Mouse (Mus musculus) hindbrain, embryonic 15.5 days (tissue): ENCODE measurements around the gene Alpk3. TPM values are rescaled to one million over a fixed set of nuclear protein-coding genes. Genes with fewer than 3 reads are reported as not detected.
A peak's percentile ranks its signal among the peaks of the same experiment; 100 is the strongest.

Experiments
- ATAC-seq: fragments of 200-750 bp; cut with Nextera tagmentation; 2 replicates; pipeline ENCODE4 v1.8.0; 2017; ENCODE audit warnings: low read depth, moderate number of reproducible peaks, moderate TSS enrichment; ENCODE audit not compliant: low FRiP score
- H3K27ac ChIP-seq: fragments of 300-500 bp; sonication (generic); replicated peaks from 2 replicates; pipeline ENCODE4 v1.5.1; 2015; ENCODE audit warnings: mild to moderate bottlenecking, inconsistent platforms
- H3K27me3 ChIP-seq: fragments of 300-500 bp; sonication (generic); 2 replicates; pipeline ENCODE4 v1.6.1; 2015; ENCODE audit warnings: control low read depth, inconsistent platforms
- H3K36me3 ChIP-seq: fragments of 300-500 bp; sonication (generic); 2 replicates; pipeline ENCODE4 v1.6.1; 2015; ENCODE audit warnings: control low read depth, inconsistent platforms
- H3K4me1 ChIP-seq: fragments of 300-500 bp; sonication (generic); replicated peaks from 2 replicates; pipeline ENCODE4 v1.6.1; 2015; ENCODE audit warnings: control low read depth, inconsistent platforms
- H3K4me2 ChIP-seq: fragments of 300-500 bp; sonication (generic); 2 replicates; pipeline ENCODE4 v1.6.1; 2015; ENCODE audit warnings: moderate library complexity, mild to moderate bottlenecking, inconsistent platforms
- H3K4me3 ChIP-seq: fragments of 300-500 bp; sonication (generic); 2 replicates; pipeline ENCODE4 v1.5.1; 2015; ENCODE audit warnings: mild to moderate bottlenecking, inconsistent platforms
- H3K9ac ChIP-seq: fragments of 300-500 bp; sonication (generic); 2 replicates; pipeline ENCODE4 v1.6.1; 2015; ENCODE audit warnings: inconsistent platforms
- H3K9me3 ChIP-seq: fragments of 300-500 bp; sonication (generic); 2 replicates; pipeline ENCODE4 v1.6.1; 2016; ENCODE audit warnings: control low read depth, inconsistent platforms
- WGBS: fragments of 180-500 bp; shearing (Covaris S2); methylation state at CpG from one replicate; pipeline ENCODE4 v1.1.7; 2015; 5-methylcytosine and 5-hydroxymethylcytosine counted together
- polyA plus RNA-seq: library from polyadenylated mRNA; unstranded; fragments of >200 nt; fragmentation: Nextera tagmentation; extraction: Ambion mirVana; gene quantifications from 2 replicates; pipeline ENCODE4 v1.2.1, GENCODE M21; 2015

Alpk3 gene
- polyA plus RNA-seq, 1 experiment from 2014 or later: 0.17 TPM

GRCm38 (mm10) chr7:81049966-81050365 is 7.4 kb upstream of the Alpk3 start:
- H3K4me1 ChIP-seq: no peaks in the 10 kb centered on the region
- H3K27ac ChIP-seq: no peak overlapping the region
- WGBS: 72% methylated on average over 5 of the region's 5 CpGs
- no peak overlapping the region for H3K4me3 ChIP-seq
- H3K9me3 ChIP-seq: no peaks in the 10 kb centered on the region
- no peak overlapping the region for H3K4me2 ChIP-seq
- no peak for ATAC-seq
- H3K9ac ChIP-seq: no peak overlapping the region
- no peaks in the 10 kb centered on the region for H3K27me3 ChIP-seq
- H3K36me3 ChIP-seq: no peaks in the 10 kb centered on the region

DNA sequence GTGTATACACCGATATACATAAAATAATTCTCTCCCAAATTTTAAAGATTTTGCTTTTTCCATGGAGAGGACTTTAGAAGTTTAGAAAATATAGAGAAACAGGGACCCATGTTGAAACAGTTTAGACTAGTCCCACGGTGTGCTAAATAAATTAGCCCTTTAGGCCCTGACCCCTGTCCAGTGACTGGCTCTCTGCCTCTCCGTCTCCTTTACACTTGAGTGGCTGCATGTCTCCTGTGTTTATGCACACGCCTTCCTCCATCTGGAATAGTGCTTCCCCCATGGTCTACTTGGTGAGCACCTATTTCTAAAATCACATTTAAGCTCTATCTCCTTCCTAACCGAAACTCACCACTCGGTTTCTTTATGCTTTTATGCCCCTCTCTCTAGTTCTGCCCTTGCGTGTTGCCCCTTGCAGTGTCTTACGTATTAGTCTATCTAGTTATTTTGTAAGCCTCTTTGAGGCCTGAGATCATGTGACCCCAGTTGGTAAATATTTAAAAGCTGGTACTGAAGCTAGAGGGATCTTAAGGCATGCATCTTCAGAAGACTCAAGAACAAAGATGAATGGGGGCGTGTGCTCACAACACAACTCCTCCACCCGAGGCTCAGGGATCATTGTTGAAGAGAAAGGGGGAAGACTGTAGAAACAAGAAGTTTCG is 1.6 kb upstream of the Alpk3 start:
- Histone ChIP-seq H3K27ac (no peak overlapping the region), H3K27me3 (no peaks in the 10 kb centered on the region), H3K9ac (no peak overlapping the region), H3K36me3 (no peaks in the 10 kb centered on the region), H3K9me3 (no peaks in the 10 kb centered on the region), H3K4me1 (no peaks in the 10 kb centered on the region), H3K4me3 (no peak overlapping the region), H3K4me2 (no peak overlapping the region)
- ATAC-seq: no peak
- 84% methylated on average over 11 of the region's 11 CpGs for WGBS

- H3K4me3 ChIP-seq: no peak overlapping the region
- H3K27me3 ChIP-seq: no peaks in the 10 kb centered on the region
- H3K9me3 ChIP-seq: no peaks in the 10 kb centered on the region
- 79% methylated on average over 6 of the region's 6 CpGs for WGBS
- H3K4me1 ChIP-seq: no peaks in the 10 kb centered on the region
- H3K4me2 ChIP-seq: no peak overlapping the region
- no peak overlapping the region for H3K27ac ChIP-seq
- H3K9ac ChIP-seq: no peak overlapping the region
- no peaks in the 10 kb centered on the region for H3K36me3 ChIP-seq
- no peak for ATAC-seq
Observed at GRCm38 (mm10) chr7:81057901-81058711, 706 bp downstream of the Alpk3 start.

DNA sequence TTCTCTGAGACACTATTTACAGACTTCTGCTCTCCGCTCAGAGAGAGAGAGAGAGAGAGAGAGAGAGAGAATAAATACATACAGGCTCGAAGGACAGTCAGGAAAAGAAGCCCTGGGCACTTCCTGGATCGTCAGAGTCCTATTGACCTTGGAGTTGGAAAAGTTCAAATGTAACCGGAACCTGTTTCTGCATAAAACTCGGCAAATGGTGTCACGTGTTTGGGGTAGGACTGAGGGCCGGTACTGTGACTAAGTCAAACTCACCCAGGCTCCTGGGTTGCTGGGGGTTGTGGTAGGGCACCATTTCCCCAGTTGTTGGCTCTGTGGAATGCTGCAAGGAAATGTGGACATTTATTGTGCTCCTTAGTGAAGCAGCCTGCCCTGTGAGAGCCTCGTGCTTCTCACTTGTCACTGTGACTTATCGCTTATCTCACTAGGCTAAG is 1.3 kb downstream of the Alpk3 start:
- no peaks in the 10 kb centered on the region for H3K9me3 ChIP-seq

GRCm38 (mm10) chr7:81059388-81059787 is 2.0 kb downstream of the Alpk3 start:
- Histone ChIP-seq H3K9me3 (no peaks in the 10 kb centered on the region), H3K4me2 (no peak overlapping the region)
- ATAC-seq: peak; percentile 19; the same call in 1 of the 2 replicates

More for the DNA sequence above, 1.3 kb downstream of the Alpk3 start:
- H3K27ac ChIP-seq: no peak overlapping the region
- no peak overlapping the region for H3K4me2 ChIP-seq
- WGBS: 64% methylated on average over 9 of the region's 9 CpGs
- H3K9ac ChIP-seq: no peak overlapping the region
- H3K4me3 ChIP-seq: no peak overlapping the region
- no peaks in the 10 kb centered on the region for H3K27me3 ChIP-seq
- no peaks in the 10 kb centered on the region for H3K4me1 ChIP-seq
- ATAC-seq: no peak
- no peaks in the 10 kb centered on the region for H3K36me3 ChIP-seq

DNA sequence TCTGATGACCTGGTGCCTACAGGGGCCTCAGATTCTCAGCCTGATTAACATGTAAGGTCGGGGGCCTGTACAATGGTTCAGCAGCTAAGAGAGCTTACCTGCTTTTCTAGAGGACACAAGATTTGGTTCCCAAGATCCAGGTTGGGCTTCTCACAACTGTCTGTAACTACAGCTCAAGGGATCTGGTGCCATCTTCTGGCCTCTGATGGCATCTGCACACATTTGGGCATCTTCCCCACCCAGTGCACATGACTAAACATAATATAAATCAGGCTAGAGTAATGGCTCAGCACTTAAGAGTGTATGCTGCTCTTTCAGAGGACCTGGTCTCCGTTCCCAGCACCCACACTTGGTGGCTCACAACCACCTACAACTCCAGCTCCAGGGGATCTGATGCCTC is 3.5 kb downstream of the Alpk3 start:
- Histone ChIP-seq H3K27me3 (no peaks in the 10 kb centered on the region), H3K4me3 (no peak overlapping the region), H3K9ac (no peak overlapping the region), H3K4me2 (no peak overlapping the region), H3K9me3 (no peaks in the 10 kb centered on the region), H3K27ac (no peak overlapping the region), H3K4me1 (no peaks in the 10 kb centered on the region), H3K36me3 (no peaks in the 10 kb centered on the region)
- 90% methylated on average over 2 of the region's 2 CpGs for WGBS
- no peak for ATAC-seq

More at GRCm38 (mm10) chr7:81059388-81059787, 2.0 kb downstream of the Alpk3 start:
- H3K36me3 ChIP-seq: no peaks in the 10 kb centered on the region
- no peaks in the 10 kb centered on the region for H3K4me1 ChIP-seq
- WGBS: 80% methylated on average over 5 of the region's 5 CpGs
- no peaks in the 10 kb centered on the region for H3K27me3 ChIP-seq
- no peak overlapping the region for H3K27ac ChIP-seq
- no peak overlapping the region for H3K9ac ChIP-seq
- no peak overlapping the region for H3K4me3 ChIP-seq

GRCm38 (mm10) chr7:81061936-81062335 is 4.5 kb downstream of the Alpk3 start:
- Histone ChIP-seq H3K4me1 (no peaks in the 10 kb centered on the region), H3K27ac (no peak overlapping the region), H3K27me3 (no peaks in the 10 kb centered on the region), H3K9me3 (no peaks in the 10 kb centered on the region), H3K36me3 (no peaks in the 10 kb centered on the region), H3K4me3 (no peak overlapping the region), H3K4me2 (no peak overlapping the region), H3K9ac (no peak overlapping the region)
- no peak for ATAC-seq
- 84% methylated on average over 11 of the region's 11 CpGs for WGBS

DNA sequence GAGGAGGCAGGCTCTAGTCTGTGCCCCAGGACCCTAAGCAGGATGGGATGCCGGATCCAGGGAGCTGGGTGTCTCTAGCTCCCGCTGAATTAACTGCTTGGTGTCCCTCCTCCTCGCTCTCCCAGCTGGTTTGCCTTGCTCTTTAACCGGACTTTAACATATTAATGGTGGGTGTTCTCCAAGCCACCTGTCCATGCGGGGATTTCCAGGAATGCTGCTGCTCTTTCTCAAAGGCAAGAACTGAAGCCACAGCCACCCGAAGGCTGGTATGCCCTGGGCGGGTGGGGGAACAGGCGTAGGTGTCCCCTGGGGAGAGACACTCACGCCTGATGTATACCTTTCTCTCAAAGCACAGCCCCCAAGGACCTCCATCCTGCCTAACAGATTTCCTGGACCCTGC is 5.9 kb downstream of the Alpk3 start:
- Histone ChIP-seq H3K9ac (no peak overlapping the region), H3K27ac (no peak overlapping the region), H3K4me1 (no peaks in the 10 kb centered on the region), H3K36me3 (no peaks in the 10 kb centered on the region), H3K4me2 (no peak overlapping the region), H3K4me3 (no peak overlapping the region), H3K9me3 (no peaks in the 10 kb centered on the region), H3K27me3 (no peaks in the 10 kb centered on the region)
- ATAC-seq: no peak
- 52% methylated on average over 9 of the region's 9 CpGs for WGBS

DNA sequence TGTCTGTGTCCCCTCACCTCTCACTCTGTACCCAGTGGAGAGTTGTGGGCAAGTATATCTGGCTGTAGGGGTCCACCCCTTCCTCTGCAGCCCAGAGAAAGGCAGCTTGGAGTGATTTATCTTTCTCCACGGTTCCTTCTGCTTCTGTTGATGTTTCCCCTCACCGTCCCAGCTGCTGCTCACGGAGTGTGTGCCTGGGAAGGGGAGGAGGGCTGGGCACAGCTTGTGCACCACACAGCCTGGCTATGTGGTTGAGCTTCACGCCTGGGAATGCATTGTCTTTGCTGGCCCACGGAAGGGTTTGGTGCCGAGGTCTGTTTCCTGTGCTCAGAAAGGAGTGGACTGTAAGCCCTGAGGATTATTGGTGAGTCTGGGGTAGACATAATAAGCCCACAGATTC is 9.3 kb downstream of the Alpk3 start:
- Histone ChIP-seq H3K36me3 (no peaks in the 10 kb centered on the region), H3K4me1 (no peaks in the 10 kb centered on the region), H3K4me2 (no peak overlapping the region), H3K4me3 (no peak overlapping the region), H3K9me3 (no peaks in the 10 kb centered on the region), H3K27me3 (no peaks in the 10 kb centered on the region), H3K9ac (no peak overlapping the region), H3K27ac (no peak overlapping the region)
- WGBS: 40% methylated on average over 6 of the region's 6 CpGs
- ATAC-seq: no peak

- Histone ChIP-seq H3K4me2 (no peak overlapping the region), H3K27ac (no peak overlapping the region), H3K4me1 (no peaks in the 10 kb centered on the region), H3K36me3 (no peaks in the 10 kb centered on the region), H3K9ac (no peak overlapping the region), H3K27me3 (no peaks in the 10 kb centered on the region), H3K9me3 (no peaks in the 10 kb centered on the region), H3K4me3 (no peak overlapping the region)
- no peak for ATAC-seq
- 64% methylated on average over 5 of the region's 5 CpGs for WGBS
Observed at GRCm38 (mm10) chr7:81072463-81072862, 15.1 kb downstream of the Alpk3 start.

GRCm38 (mm10) chr7:81073273-81073672 is 15.9 kb downstream of the Alpk3 start:
- Histone ChIP-seq H3K27me3 (no peaks in the 10 kb centered on the region), H3K36me3 (no peaks in the 10 kb centered on the region), H3K27ac (no peak overlapping the region), H3K4me1 (no peaks in the 10 kb centered on the region), H3K9ac (no peak overlapping the region), H3K4me2 (no peak overlapping the region), H3K9me3 (no peaks in the 10 kb centered on the region), H3K4me3 (no peak overlapping the region)
- ATAC-seq: no peak
- 83% methylated on average over 5 of the region's 5 CpGs for WGBS

DNA sequence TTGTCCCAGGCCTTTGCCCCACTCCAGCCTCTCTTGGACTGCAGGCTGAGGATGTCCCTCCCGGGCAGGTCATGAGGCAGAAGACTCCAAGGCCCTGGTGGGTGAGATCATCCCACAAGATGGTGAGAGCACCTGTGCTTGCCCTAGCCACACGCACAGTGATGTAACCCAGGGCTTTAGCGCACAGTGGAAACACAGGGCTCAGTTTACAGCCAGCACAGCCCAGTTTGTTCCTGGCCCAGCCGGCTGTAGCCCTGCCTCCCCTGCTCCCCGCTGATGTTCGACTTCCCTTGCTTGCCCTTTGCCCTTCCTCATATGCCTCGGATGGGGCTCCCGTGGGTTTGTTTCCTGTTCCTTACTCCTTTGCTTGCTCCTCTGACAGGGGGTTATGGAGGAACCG is 17.1 kb downstream of the Alpk3 start:
- Histone ChIP-seq H3K27ac (no peak overlapping the region), H3K9me3 (no peaks in the 10 kb centered on the region), H3K4me1 (no peaks in the 10 kb centered on the region), H3K9ac (no peak overlapping the region), H3K4me3 (no peak overlapping the region), H3K36me3 (no peaks in the 10 kb centered on the region), H3K4me2 (no peak overlapping the region), H3K27me3 (no peaks in the 10 kb centered on the region)
- no peak for ATAC-seq
- 65% methylated on average over 9 of the region's 9 CpGs for WGBS
